17 mouse cellular contexts compared by ENCODE assay signal in the genomic region with DNA sequence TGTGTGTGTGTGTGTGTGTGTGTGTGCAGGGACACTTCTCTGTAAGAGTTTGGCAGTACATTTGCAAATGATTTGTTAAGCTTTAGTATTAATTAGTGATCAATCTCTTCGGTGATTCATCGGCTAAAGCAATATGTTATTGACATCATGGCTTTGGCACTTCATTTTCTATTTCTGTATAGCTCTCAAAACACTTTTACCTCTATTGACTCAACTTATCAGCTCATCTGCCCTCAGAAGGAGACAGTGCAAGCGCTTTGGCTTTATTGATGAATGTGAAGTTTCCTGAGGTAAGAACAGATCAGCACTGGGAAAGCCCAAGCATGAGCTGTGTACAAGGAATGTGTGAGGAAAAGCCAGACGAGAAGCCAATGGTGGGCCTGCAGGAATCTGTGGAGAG. TPM values are rescaled to one million over a fixed set of nuclear protein-coding genes. Genes with fewer than 3 reads are reported as not detected.
"Had no signal": no experiment of that assay in that cellular context is flagged by ENCODE, and none has a peak within 500 bp of the region (broad histone marks: within the 10 kb centered on the region; RNA-seq: fewer than 3 reads in every experiment).

No protein-coding gene starts in this region.

- H3K4me1 ChIP-seq: stomach, embryonic 15.5 days had no signal

- H3K9ac ChIP-seq: neural tube, embryonic 13.5 days; neural tube, embryonic 15.5 days; stomach, embryonic 15.5 days had no signal

- DNase-seq: retina, postnatal 1 day; right cerebral cortex, adult 18-20 months; right cerebral cortex, postnatal 14 days; right cerebral cortex, postnatal 25 days; right cerebral cortex, postnatal 4 days; spleen, adult 18-20 months; thymus, adult 18-20 months; thymus, adult 2 months; thymus, postnatal 14 days; thymus, postnatal 25 days; thymus, postnatal 36 days; thymus, postnatal 4 days had no signal

- H3K36me3 ChIP-seq: neural tube, embryonic 13.5 days; neural tube, embryonic 15.5 days; stomach, embryonic 15.5 days had no signal

- H3K27ac ChIP-seq: neural tube, embryonic 13.5 days; neural tube, embryonic 15.5 days; stomach, embryonic 15.5 days; stomach, postnatal 0 days had no signal

- H3K4me2 ChIP-seq: neural tube, embryonic 13.5 days; neural tube, embryonic 15.5 days; stomach, embryonic 15.5 days had no signal

- H3K4me3 ChIP-seq: neural tube, embryonic 13.5 days; neural tube, embryonic 15.5 days; stomach, embryonic 15.5 days had no signal

- H3K27me3 ChIP-seq: neural tube, embryonic 13.5 days; neural tube, embryonic 15.5 days; stomach, embryonic 15.5 days had no signal

- H3K9me3 ChIP-seq: neural tube, embryonic 13.5 days; neural tube, embryonic 15.5 days; stomach, embryonic 15.5 days had no signal

RNA-seq across cellular contexts. Expression of gene Ccn1, which starts 28.6 kb away (rescaled TPM):
- total RNA-seq: neutrophil, adult 5-6 weeks had no signal
